Mouse (Mus musculus) kidney, embryonic 14.5 days (tissue): ENCODE measurements around the gene Lgals1. TPM values are rescaled to one million over a fixed set of nuclear protein-coding genes. Genes with fewer than 3 reads are reported as not detected.

Source experiments
- ATAC-seq: fragments of 200-750 bp; cut with Nextera tagmentation; 2 replicates; pipeline ENCODE4 v1.8.0; 2017; ENCODE audit warnings: moderate number of reproducible peaks, mild to moderate bottlenecking, moderate TSS enrichment, moderate library complexity; ENCODE audit not compliant: low FRiP score, low TSS enrichment
- H3K27ac ChIP-seq: fragments of 300-500 bp; sonication (generic); 2 replicates; pipeline ENCODE4 v1.5.1; 2014; ENCODE audit warnings: low read depth, mild to moderate bottlenecking, low read length, moderate library complexity, mixed read lengths
- H3K27me3 ChIP-seq: fragments of 300-500 bp; sonication (generic); 2 replicates; pipeline ENCODE4 v1.6.1; 2014; ENCODE audit warnings: mild to moderate bottlenecking, low read length; ENCODE audit not compliant: control insufficient read depth, insufficient read depth
- H3K36me3 ChIP-seq: fragments of 300-500 bp; sonication (generic); 2 replicates; pipeline ENCODE4 v1.6.1; 2014; ENCODE audit warnings: low read length, mixed read lengths; ENCODE audit not compliant: control insufficient read depth, insufficient read depth
- H3K4me1 ChIP-seq: fragments of 300-500 bp; sonication (generic); 2 replicates; pipeline ENCODE4 v1.6.1; 2014; ENCODE audit warnings: low read length, mixed read lengths; ENCODE audit not compliant: control insufficient read depth, insufficient read depth
- H3K4me2 ChIP-seq: fragments of 300-500 bp; sonication (generic); replicated peaks from 2 replicates; pipeline ENCODE4 v1.6.1; 2014; ENCODE audit warnings: low read depth, mild to moderate bottlenecking, low read length
- H3K4me3 ChIP-seq: fragments of 300-500 bp; sonication (generic); 2 replicates; pipeline ENCODE4 v1.5.1; 2014; ENCODE audit warnings: mild to moderate bottlenecking, low read length
- H3K9ac ChIP-seq: fragments of 300-500 bp; sonication (generic); 2 replicates; pipeline ENCODE4 v1.6.1; 2014; ENCODE audit warnings: low read depth, mild to moderate bottlenecking, low read length, moderate library complexity
- H3K9me3 ChIP-seq: fragments of 300-500 bp; sonication (generic); 2 replicates; pipeline ENCODE4 v1.6.1; 2016; ENCODE audit warnings: low read length; ENCODE audit not compliant: control insufficient read depth
- WGBS: fragments of 180-500 bp; shearing (Covaris S2); extraction: QIAGEN DNeasy Blood & Tissue Kit; methylation state at CpG from one replicate; pipeline ENCODE4 v1.1.7; 2014; 5-methylcytosine and 5-hydroxymethylcytosine counted together
- polyA plus RNA-seq: library from polyadenylated mRNA; unstranded; fragments of >200 nt; fragmentation: Nextera tagmentation; extraction: Ambion mirVana; gene quantifications from 2 replicates; pipeline ENCODE4 v1.2.1, GENCODE M21; 2014

The Lgals1 gene
- polyA plus RNA-seq, 1 experiment from 2014 or later, result 584 TPM

GRCm38 (mm10) chr15:78928539-78928938 is 2.0 kb downstream of the Lgals1 start:
- H3K27me3 ChIP-seq, result no peaks in the 10 kb centered on the region
- no peak overlapping the region for H3K9ac ChIP-seq
- H3K4me2 ChIP-seq, result peak overlapping the region; percentile 81
- H3K27ac ChIP-seq, result no peak overlapping the region
- WGBS, result 51% methylated on average over 8 of the region's 8 CpGs
- H3K4me1 ChIP-seq, result peaks cover 27% of the 10 kb centered on the region
- H3K36me3 ChIP-seq, result peaks cover 7% of the 10 kb centered on the region
- H3K9me3 ChIP-seq, result no peaks in the 10 kb centered on the region
- peak overlapping the region; percentile 49 for H3K4me3 ChIP-seq
- ATAC-seq, result 0 out of 2 replicates have a peak, but pooled peaks have one; percentile 1

- H3K36me3 ChIP-seq, result peaks cover 7% of the 10 kb centered on the region
These were observed 3.7 kb downstream of the Lgals1 start for GRCm38 (mm10) chr15:78930192-78930706.

GRCm38 (mm10) chr15:78930801-78931426 is 4.4 kb downstream of the Lgals1 start:
- H3K9me3 ChIP-seq, result no peaks in the 10 kb centered on the region
- H3K4me1 ChIP-seq, result peaks cover 22% of the 10 kb centered on the region
- WGBS, result 88% methylated on average over 7 of the region's 7 CpGs
- H3K4me3 ChIP-seq, result no peak overlapping the region
- H3K27me3 ChIP-seq, result no peaks in the 10 kb centered on the region
- no peak overlapping the region; the same call in 1 of the 2 replicates for H3K9ac ChIP-seq
- no peak for ATAC-seq
- H3K36me3 ChIP-seq, result peaks cover 7% of the 10 kb centered on the region
- H3K27ac ChIP-seq, result 0 out of 2 replicates have a peak overlapping the region, but pooled peaks have one; percentile 7
- no peak overlapping the region for H3K4me2 ChIP-seq

More at GRCm38 (mm10) chr15:78930192-78930706, 3.7 kb downstream of the Lgals1 start:
- H3K27me3 ChIP-seq, result no peaks in the 10 kb centered on the region
- H3K4me1 ChIP-seq, result peaks cover 23% of the 10 kb centered on the region
- ATAC-seq, result no peak
- H3K9ac ChIP-seq, result no peak overlapping the region
- H3K4me3 ChIP-seq, result no peak overlapping the region
- H3K9me3 ChIP-seq, result no peaks in the 10 kb centered on the region
- H3K27ac ChIP-seq, result no peak overlapping the region
- no peak overlapping the region for H3K4me2 ChIP-seq
- 89% methylated on average over 6 of the region's 6 CpGs for WGBS

- Histone ChIP-seq H3K4me3 (no peak overlapping the region), H3K9ac (no peak overlapping the region; the same call in 1 of the 2 replicates), H3K36me3 (peaks cover 7% of the 10 kb centered on the region), H3K27me3 (no peaks in the 10 kb centered on the region), H3K27ac (no peak overlapping the region), H3K4me2 (no peak overlapping the region), H3K4me1 (peaks cover 19% of the 10 kb centered on the region), H3K9me3 (no peaks in the 10 kb centered on the region)
- no peak for ATAC-seq
- WGBS, result 36% methylated on average over 3 of the region's 3 CpGs
These were observed 5.1 kb downstream of the Lgals1 start for GRCm38 (mm10) chr15:78931577-78931976.

- ATAC-seq, result peak; percentile 85
- Histone ChIP-seq H3K27me3 (no peaks in the 10 kb centered on the region), H3K4me2 (peak within 1 kb of the TSS; percentile 58), H3K4me1 (peaks cover 8% of the 10 kb centered on the region), H3K9me3 (no peaks in the 10 kb centered on the region), H3K27ac (peak within 1 kb of the TSS; percentile 71), H3K9ac (peak within 1 kb of the TSS; percentile 72), H3K4me3 (peak within 1 kb of the TSS; percentile 59), H3K36me3 (peaks cover 25% of the 10 kb centered on the region)
- WGBS, result under 1% methylated on average over 42 of the region's 42 CpGs
These were observed 8.3 kb downstream of the Lgals1 start, which contains the start of gene Nol12 for GRCm38 (mm10) chr15:78934784-78935320. Nol12 (plus strand) TSS chr15:78934933.

- Histone ChIP-seq H3K9me3 (no peaks in the 10 kb centered on the region), H3K4me1 (peaks cover 8% of the 10 kb centered on the region), H3K27me3 (no peaks in the 10 kb centered on the region), H3K27ac (no peak overlapping the region), H3K36me3 (peaks cover 40% of the 10 kb centered on the region), H3K9ac (0 out of 2 replicates have a peak overlapping the region, but pooled peaks have one; percentile 12), H3K4me2 (no peak overlapping the region), H3K4me3 (0 out of 2 replicates have a peak overlapping the region, but pooled peaks have one; percentile 59)
- ATAC-seq, result no peak
- WGBS, result 90% methylated on average over 12 of the region's 12 CpGs
These were observed 9.9 kb downstream of the Lgals1 start for GRCm38 (mm10) chr15:78936403-78936802.

GRCm38 (mm10) chr15:78937311-78937710 is 10.8 kb downstream of the Lgals1 start:
- WGBS, result 94% methylated on average over 10 of the region's 10 CpGs
- H3K27ac ChIP-seq, result no peak overlapping the region
- ATAC-seq, result no peak
- H3K9ac ChIP-seq, result no peak overlapping the region
- no peak overlapping the region for H3K4me2 ChIP-seq
- H3K27me3 ChIP-seq, result no peaks in the 10 kb centered on the region
- H3K9me3 ChIP-seq, result no peaks in the 10 kb centered on the region
- no peak overlapping the region for H3K4me3 ChIP-seq
- peaks cover 42% of the 10 kb centered on the region for H3K36me3 ChIP-seq
- peaks cover 8% of the 10 kb centered on the region for H3K4me1 ChIP-seq

- 96% methylated on average over 2 of the region's 2 CpGs for WGBS
These were observed 11.4 kb downstream of the Lgals1 start for GRCm38 (mm10) chr15:78937963-78938362.

GRCm38 (mm10) chr15:78940325-78940724 is 13.8 kb downstream of the Lgals1 start:
- Histone ChIP-seq H3K4me3 (no peak overlapping the region), H3K27ac (no peak overlapping the region), H3K9ac (no peak overlapping the region), H3K27me3 (no peaks in the 10 kb centered on the region), H3K9me3 (no peaks in the 10 kb centered on the region), H3K36me3 (peaks cover 42% of the 10 kb centered on the region), H3K4me1 (peaks cover 8% of the 10 kb centered on the region), H3K4me2 (no peak overlapping the region)
- no peak for ATAC-seq
- 93% methylated on average over 13 of the region's 13 CpGs for WGBS

More at GRCm38 (mm10) chr15:78937963-78938362, 11.4 kb downstream of the Lgals1 start:
- H3K4me2 ChIP-seq, result no peak overlapping the region
- no peak overlapping the region for H3K4me3 ChIP-seq
- H3K27ac ChIP-seq, result no peak overlapping the region
- H3K9ac ChIP-seq, result no peak overlapping the region
- H3K4me1 ChIP-seq, result peaks cover 8% of the 10 kb centered on the region
- no peaks in the 10 kb centered on the region for H3K9me3 ChIP-seq
- peaks cover 42% of the 10 kb centered on the region for H3K36me3 ChIP-seq
- ATAC-seq, result no peak
- H3K27me3 ChIP-seq, result no peaks in the 10 kb centered on the region
